In genomic region chr3:92153322-92153721, GRCm38 (mm10) we compare ENCODE assay signal across 10 mouse cellular contexts. TPM values are rescaled to one million over a fixed set of nuclear protein-coding genes. Genes with fewer than 3 reads are reported as not detected.
A peak's percentile ranks its signal among the peaks of the same experiment; 100 is the strongest.
DNase-seq lines count a peak whose midpoint lies in the region; ATAC-seq and TF ChIP-seq lines count a peak whose summit lies in the region.
"Had no signal": no experiment of that assay in that cellular context is flagged by ENCODE, and none has a peak within 500 bp of the region (broad histone marks: within the 10 kb centered on the region; RNA-seq: fewer than 3 reads in every experiment).

No protein-coding gene starts in this region.

- no peak overlapping the region for H3K27ac ChIP-seq in heart, postnatal 0 days (ENCODE audit: low read depth)
- no peak overlapping the region for H3K27ac ChIP-seq in heart, embryonic 12.5 days (ENCODE audit: poor library complexity, severe bottlenecking)
- H3K27ac ChIP-seq in midbrain, embryonic 14.5 days (replicated peaks; ENCODE audit: low read depth, low read length): no peak overlapping the region
- H3K27ac ChIP-seq: limb, embryonic 12.5 days had no signal

- H3K27me3 ChIP-seq in heart, postnatal 0 days (ENCODE audit: control insufficient read depth, insufficient read depth, low read length): no peaks in the 10 kb centered on the region
- no peaks in the 10 kb centered on the region for H3K27me3 ChIP-seq in heart, embryonic 12.5 days (replicated peaks)
- no peaks in the 10 kb centered on the region for H3K27me3 ChIP-seq in midbrain, embryonic 14.5 days (ENCODE audit: control insufficient read depth, insufficient read depth, low read length)
- H3K27me3 ChIP-seq: limb, embryonic 12.5 days had no signal

- no peak for ATAC-seq in heart, postnatal 0 days (ENCODE audit: insufficient read depth, low read depth)
- ATAC-seq in heart, embryonic 12.5 days (ENCODE audit: insufficient number of reproducible peaks, low FRiP score): no peak
- peak; percentile 81 for ATAC-seq in frontal cortex, adult (ENCODE audit: low TSS enrichment)
- no peak for ATAC-seq in midbrain, embryonic 14.5 days (ENCODE audit: low FRiP score, low TSS enrichment)
- no peak for ATAC-seq in erythroblast, adult 5-6 weeks (replicated peaks; ENCODE audit: low FRiP score, poor library complexity, severe bottlenecking)

- H3K4me2 ChIP-seq in heart, postnatal 0 days (ENCODE audit: low read depth, low read length): no peak overlapping the region
- no peak overlapping the region for H3K4me2 ChIP-seq in heart, embryonic 12.5 days
- H3K4me2 ChIP-seq in midbrain, embryonic 14.5 days (ENCODE audit: low read length): no peak overlapping the region
- H3K4me2 ChIP-seq: limb, embryonic 12.5 days had no signal

- no peak for TF ChIP-seq EP300 in heart, postnatal 0 days (IDR thresholded peaks at IDR 0.05; ENCODE audit: low read depth)

- H3K9ac ChIP-seq in heart, postnatal 0 days (replicated peaks; ENCODE audit: low read depth, low read length): no peak overlapping the region
- no peak overlapping the region for H3K9ac ChIP-seq in heart, embryonic 12.5 days
- H3K9ac ChIP-seq in midbrain, embryonic 14.5 days (replicated peaks; ENCODE audit: low read length): no peak overlapping the region
- H3K9ac ChIP-seq: limb, embryonic 12.5 days had no signal

- no peaks in the 10 kb centered on the region for H3K9me3 ChIP-seq in heart, postnatal 0 days (replicated peaks; ENCODE audit: control insufficient read depth, low read length)
- no peaks in the 10 kb centered on the region for H3K9me3 ChIP-seq in heart, embryonic 12.5 days (replicated peaks)
- no peaks in the 10 kb centered on the region for H3K9me3 ChIP-seq in midbrain, embryonic 14.5 days (ENCODE audit: control insufficient read depth, low read length)
- H3K9me3 ChIP-seq: limb, embryonic 12.5 days had no signal

- H3K4me1 ChIP-seq in heart, postnatal 0 days (ENCODE audit: control insufficient read depth, insufficient read depth): no peaks in the 10 kb centered on the region
- H3K4me1 ChIP-seq in heart, embryonic 12.5 days (replicated peaks): no peaks in the 10 kb centered on the region
- H3K4me1 ChIP-seq in midbrain, embryonic 14.5 days (ENCODE audit: control insufficient read depth, insufficient read depth, low read length): no peaks in the 10 kb centered on the region
- H3K4me1 ChIP-seq: limb, embryonic 12.5 days had no signal

- no peaks in the 10 kb centered on the region for H3K36me3 ChIP-seq in heart, postnatal 0 days (replicated peaks; ENCODE audit: control insufficient read depth, insufficient read depth, low read length)
- H3K36me3 ChIP-seq in heart, embryonic 12.5 days: no peaks in the 10 kb centered on the region
- H3K36me3 ChIP-seq in midbrain, embryonic 14.5 days (ENCODE audit: control insufficient read depth, insufficient read depth, low read length): no peaks in the 10 kb centered on the region
- H3K36me3 ChIP-seq: limb, embryonic 12.5 days had no signal

- DNase-seq in heart, postnatal 0 days (ENCODE audit: low spot score): peak; percentile 20
- peak; percentile 12 for DNase-seq in CD4-positive helper T cell, adult 2 months (ENCODE audit: low read depth, low spot score)
- peak; percentile 53 for DNase-seq in adrenal gland, postnatal 14 days
- peak; percentile 40 for DNase-seq in layer of hippocampus, adult 9-10 months (ENCODE audit: low spot score)
- peak; percentile 86 for DNase-seq in midbrain, embryonic 14.5 days

- TF ChIP-seq CTCF in heart, postnatal 0 days (IDR thresholded peaks at IDR 0.05; ENCODE audit: low read depth): peak; percentile 73

- no peak overlapping the region for H3K4me3 ChIP-seq in heart, postnatal 0 days (ENCODE audit: low read depth, low read length)
- H3K4me3 ChIP-seq in heart, embryonic 12.5 days: no peak overlapping the region
- no peak overlapping the region for H3K4me3 ChIP-seq in midbrain, embryonic 14.5 days (replicated peaks; ENCODE audit: low read depth, low read length)
- H3K4me3 ChIP-seq: limb, embryonic 12.5 days had no signal

RNA-seq across cellular contexts. Expression of gene Lelp1, which starts 10.8 kb away (rescaled TPM):
- total RNA-seq in heart, postnatal 0 days (2014; rRNA removed; ENCODE audit: low replicate concordance): not detected in 2 replicates
- not detected in 2 replicates for polyA plus RNA-seq in heart, postnatal 0 days (2015; fragmentation: Nextera tagmentation; extraction: Ambion mirVana)
- polyA plus RNA-seq in heart, embryonic 12.5 days (2016; fragmentation: Nextera tagmentation; extraction: Ambion mirVana): not detected in 2 replicates
- not detected in 2 replicates for total RNA-seq in adrenal gland, postnatal 14 days (2021)
- not detected in 2 replicates for polyA plus RNA-seq in midbrain, embryonic 14.5 days (2014; fragmentation: Nextera tagmentation; extraction: Ambion mirVana)
- total RNA-seq in erythroblast, adult 5-6 weeks (2015; ENCODE audit: low replicate concordance): not detected in 2 replicates
- total RNA-seq in erythroblast, adult 5-6 weeks (2017; ENCODE audit: low replicate concordance): not detected in 2 replicates
- polyA plus RNA-seq: limb, embryonic 12.5 days; spleen, adult 2 months had no signal

RNA-seq across cellular contexts. Expression of gene Prr9, which starts 29.6 kb away (rescaled TPM):
- total RNA-seq in heart, postnatal 0 days (2014; rRNA removed; ENCODE audit: low replicate concordance): not detected in 2 replicates
- not detected in 2 replicates for polyA plus RNA-seq in heart, postnatal 0 days (2015; fragmentation: Nextera tagmentation; extraction: Ambion mirVana)
- polyA plus RNA-seq in heart, embryonic 12.5 days (2016; fragmentation: Nextera tagmentation; extraction: Ambion mirVana): not detected in 2 replicates
- not detected in 2 replicates for total RNA-seq in adrenal gland, postnatal 14 days (2021)
- not detected in 2 replicates for polyA plus RNA-seq in midbrain, embryonic 14.5 days (2014; fragmentation: Nextera tagmentation; extraction: Ambion mirVana)
- not detected in 2 replicates for total RNA-seq in erythroblast, adult 5-6 weeks (2015; ENCODE audit: low replicate concordance)
- total RNA-seq in erythroblast, adult 5-6 weeks (2017; ENCODE audit: low replicate concordance): not detected in 2 replicates
- polyA plus RNA-seq: limb, embryonic 12.5 days; spleen, adult 2 months had no signal

Comparison
In these comparisons a context has a peak if more than half of its experiments do, and no peak if none do; other contexts are left out.
1. DNase-seq: peak in every context shown above with its lines; median percentile 86 in midbrain, embryonic 14.5 days; 53 in adrenal gland, postnatal 14 days; 40 in layer of hippocampus, adult 9-10 months; 20 in heart, postnatal 0 days; 12 in CD4-positive helper T cell, adult 2 months.